Mouse (Mus musculus): ENCODE measurements around the gene Ptpn3. TPM values are rescaled to one million over a fixed set of nuclear protein-coding genes. Genes with fewer than 3 reads are reported as not detected.

The Ptpn3 gene
- total and polyA plus RNA-seq, 3 experiments, result 10.7 to 41.5 (median 32.4) TPM

- Histone ChIP-seq H3K4me3 (no peak overlapping the region), H3K79me2 (replicated peaks; ENCODE audit: control insufficient read depth, insufficient read depth, low read length) (no peaks in the 10 kb centered on the region), H3K9ac (ENCODE audit: low read depth, low read length) (no peak overlapping the region), H3K27me3 (ENCODE audit: control insufficient read depth, insufficient read depth, low read length) (no peaks in the 10 kb centered on the region), H3K4me1 (ENCODE audit: control insufficient read depth, insufficient read depth, low read length) (no peaks in the 10 kb centered on the region), H3K27ac (no peak overlapping the region), H3K36me3 (ENCODE audit: control insufficient read depth, insufficient read depth, low read length) (0 out of 2 replicates have a peak, but pooled peaks cover 2% of the 10 kb centered on the region)
- intact Hi-C loops (cut with DNase I), result no loop called here
- WGBS, result 93% methylated on average over 2 of the region's 2 CpGs
- DNase-seq, result no peak
- TF ChIP-seq CTCF (IDR thresholded peaks at IDR 0.05) (peak; percentile 39), EP300 (IDR thresholded peaks at IDR 0.05; ENCODE audit: insufficient read depth, low read depth, low read length) (no peak)
These were observed 76.9 kb downstream of the Ptpn3 start for GRCm38 (mm10) chr4:57224776-57225175.

- H3K4me3 ChIP-seq, result no peak overlapping the region
- DNase-seq, result no peak
- H3K4me1 ChIP-seq (ENCODE audit: control insufficient read depth, insufficient read depth, low read length), result no peaks in the 10 kb centered on the region
- H3K36me3 ChIP-seq (ENCODE audit: control insufficient read depth, insufficient read depth, low read length), result no peaks in the 10 kb centered on the region
- no peaks in the 10 kb centered on the region for H3K27me3 ChIP-seq (ENCODE audit: control insufficient read depth, insufficient read depth, low read length)
- 86% methylated on average over 9 of the region's 9 CpGs for WGBS
- intact Hi-C loops (cut with DNase I), result no loop called here
- no peaks in the 10 kb centered on the region for H3K79me2 ChIP-seq (replicated peaks; ENCODE audit: control insufficient read depth, insufficient read depth, low read length)
- no peak for TF ChIP-seq EP300 (IDR thresholded peaks at IDR 0.05; ENCODE audit: insufficient read depth, low read depth, low read length)
- no peak for TF ChIP-seq POLR2A (IDR thresholded peaks at IDR 0.05; ENCODE audit: insufficient read depth, low read depth, low read length)
- TF ChIP-seq CTCF (IDR thresholded peaks at IDR 0.05), result no peak
- H3K9ac ChIP-seq (ENCODE audit: low read depth, low read length), result no peak overlapping the region
- H3K27ac ChIP-seq, result no peak overlapping the region
These were observed 83.9 kb downstream of the Ptpn3 start for GRCm38 (mm10) chr4:57217746-57218145.

GRCm38 (mm10) chr4:57216535-57216934, 85.1 kb downstream of the Ptpn3 start:
- H3K4me1 ChIP-seq (ENCODE audit: control insufficient read depth, insufficient read depth, low read length), result no peaks in the 10 kb centered on the region
- no peak for TF ChIP-seq EP300 (IDR thresholded peaks at IDR 0.05; ENCODE audit: insufficient read depth, low read depth, low read length)
- TF ChIP-seq CTCF (IDR thresholded peaks at IDR 0.05), result 0 out of 2 replicates have a peak, but pooled peaks have one; percentile 14
- 94% methylated on average over 4 of the region's 4 CpGs for WGBS

GRCm38 (mm10) chr4:57214852-57215251, 86.8 kb downstream of the Ptpn3 start:
- no peaks in the 10 kb centered on the region for H3K4me1 ChIP-seq (ENCODE audit: control insufficient read depth, insufficient read depth, low read length)
- no peaks in the 10 kb centered on the region for H3K79me2 ChIP-seq (replicated peaks; ENCODE audit: control insufficient read depth, insufficient read depth, low read length)
- DNase-seq, result no peak
- no peaks in the 10 kb centered on the region for H3K36me3 ChIP-seq (ENCODE audit: control insufficient read depth, insufficient read depth, low read length)
- H3K9ac ChIP-seq (ENCODE audit: low read depth, low read length), result no peak overlapping the region
- intact Hi-C loops (cut with DNase I), result no loop called here
- H3K4me3 ChIP-seq, result no peak overlapping the region
- WGBS, result 90% methylated on average over 9 of the region's 9 CpGs
- TF ChIP-seq EP300 (IDR thresholded peaks at IDR 0.05; ENCODE audit: insufficient read depth, low read depth, low read length), result no peak
- TF ChIP-seq POLR2A (IDR thresholded peaks at IDR 0.05; ENCODE audit: insufficient read depth, low read depth, low read length), result no peak
- H3K27me3 ChIP-seq (ENCODE audit: control insufficient read depth, insufficient read depth, low read length), result no peaks in the 10 kb centered on the region
- no peak overlapping the region for H3K27ac ChIP-seq

More at GRCm38 (mm10) chr4:57216535-57216934, 85.1 kb downstream of the Ptpn3 start:
- Histone ChIP-seq H3K36me3 (ENCODE audit: control insufficient read depth, insufficient read depth, low read length) (no peaks in the 10 kb centered on the region), H3K79me2 (replicated peaks; ENCODE audit: control insufficient read depth, insufficient read depth, low read length) (no peaks in the 10 kb centered on the region), H3K27ac (no peak overlapping the region), H3K9ac (ENCODE audit: low read depth, low read length) (no peak overlapping the region), H3K27me3 (ENCODE audit: control insufficient read depth, insufficient read depth, low read length) (no peaks in the 10 kb centered on the region), H3K4me3 (no peak overlapping the region)
- intact Hi-C loops (cut with DNase I), result no loop called here
- no peak for DNase-seq

GRCm38 (mm10) chr4:57214114-57214513, 87.5 kb downstream of the Ptpn3 start:
- Histone ChIP-seq H3K27ac (no peak overlapping the region), H3K27me3 (ENCODE audit: control insufficient read depth, insufficient read depth, low read length) (no peaks in the 10 kb centered on the region), H3K4me1 (ENCODE audit: control insufficient read depth, insufficient read depth, low read length) (no peaks in the 10 kb centered on the region), H3K36me3 (ENCODE audit: control insufficient read depth, insufficient read depth, low read length) (no peaks in the 10 kb centered on the region), H3K79me2 (replicated peaks; ENCODE audit: control insufficient read depth, insufficient read depth, low read length) (no peaks in the 10 kb centered on the region), H3K4me3 (no peak overlapping the region), H3K9ac (ENCODE audit: low read depth, low read length) (no peak overlapping the region)
- WGBS, result 58% methylated on average over 3 of the region's 3 CpGs
- TF ChIP-seq POLR2A (IDR thresholded peaks at IDR 0.05; ENCODE audit: insufficient read depth, low read depth, low read length) (no peak), CTCF (IDR thresholded peaks at IDR 0.05) (no peak), EP300 (IDR thresholded peaks at IDR 0.05; ENCODE audit: insufficient read depth, low read depth, low read length) (no peak)
- intact Hi-C loops (cut with DNase I), result no loop called here
- DNase-seq, result no peak

- Histone ChIP-seq H3K79me2 (replicated peaks; ENCODE audit: control insufficient read depth, insufficient read depth, low read length) (no peaks in the 10 kb centered on the region), H3K36me3 (ENCODE audit: control insufficient read depth, insufficient read depth, low read length) (no peaks in the 10 kb centered on the region), H3K27ac (no peak overlapping the region), H3K27me3 (ENCODE audit: control insufficient read depth, insufficient read depth, low read length) (no peaks in the 10 kb centered on the region), H3K4me3 (no peak overlapping the region), H3K4me1 (ENCODE audit: control insufficient read depth, insufficient read depth, low read length) (no peaks in the 10 kb centered on the region), H3K9ac (ENCODE audit: low read depth, low read length) (no peak overlapping the region)
- no peak for TF ChIP-seq EP300 (IDR thresholded peaks at IDR 0.05; ENCODE audit: insufficient read depth, low read depth, low read length)
- no peak for TF ChIP-seq POLR2A (IDR thresholded peaks at IDR 0.05; ENCODE audit: insufficient read depth, low read depth, low read length)
- TF ChIP-seq CTCF (IDR thresholded peaks at IDR 0.05), result no peak
- no peak for DNase-seq
- WGBS, result 78% methylated on average over 2 of the region's 2 CpGs
- intact Hi-C loops (cut with DNase I), result no loop called here
These were observed 89.9 kb downstream of the Ptpn3 start for GRCm38 (mm10) chr4:57211706-57212105.
